Comparison of ENCODE assay signal across 12 mouse cellular contexts in genomic region chr6:92625923-92626322, GRCm38 (mm10).
A peak's percentile ranks its signal among the peaks of the same experiment; 100 is the strongest.
DNase-seq lines count a peak whose midpoint lies in the region; ATAC-seq lines count a peak whose summit lies in the region.
"Had no signal": no experiment of that assay in that cellular context is flagged by ENCODE, and none has a peak within 500 bp of the region (broad histone marks: within the 10 kb centered on the region; RNA-seq: fewer than 3 reads in every experiment).

No protein-coding gene starts in this region.

- 0 out of 2 replicates have a peak overlapping the region, but pooled peaks have one; percentile 13 for H3K27ac ChIP-seq in kidney, embryonic 15.5 days
- H3K27ac ChIP-seq in heart, embryonic 15.5 days, result peak overlapping the region; percentile 48; the same call in 1 of the 2 replicates

- H3K9ac ChIP-seq in kidney, embryonic 15.5 days, result no peak overlapping the region
- H3K9ac ChIP-seq in heart, embryonic 15.5 days, result no peak overlapping the region

- WGBS in kidney, embryonic 15.5 days, result 64% methylated on average over 1 of the region's 1 CpGs
- WGBS in heart, embryonic 15.5 days, result 18% methylated on average over 1 of the region's 1 CpGs

- no peaks in the 10 kb centered on the region for H3K27me3 ChIP-seq in kidney, embryonic 15.5 days
- H3K27me3 ChIP-seq in heart, embryonic 15.5 days, result no peaks in the 10 kb centered on the region

- H3K36me3 ChIP-seq in kidney, embryonic 15.5 days, result no peaks in the 10 kb centered on the region
- no peaks in the 10 kb centered on the region for H3K36me3 ChIP-seq in heart, embryonic 15.5 days

- peak; percentile 9 for DNase-seq in adrenal gland, postnatal 25 days
- DNase-seq in adrenal gland, adult 2 months, result no peak
- no peak for DNase-seq in kidney, adult 11 months
- DNase-seq in MN1 (ENCODE audit: low spot score), result peak; percentile 50
- no peak for DNase-seq in spleen, adult 18-20 months
- DNase-seq in thymus, adult 18-20 months, result no peak
- DNase-seq: liver; lung, postnatal 36 days; right cerebral cortex, postnatal 4 days had no signal

- peaks cover 10% of the 10 kb centered on the region; the same call in 1 of the 2 replicates for H3K4me1 ChIP-seq in kidney, embryonic 15.5 days
- peaks cover 19% of the 10 kb centered on the region for H3K4me1 ChIP-seq in heart, embryonic 15.5 days (replicated peaks)

- no peak overlapping the region for H3K4me2 ChIP-seq in kidney, embryonic 15.5 days
- H3K4me2 ChIP-seq in heart, embryonic 15.5 days, result no peak overlapping the region

- no peak for ATAC-seq in kidney, embryonic 15.5 days (replicated peaks; ENCODE audit: low FRiP score)
- ATAC-seq in heart, embryonic 15.5 days (replicated peaks; ENCODE audit: insufficient number of reproducible peaks, insufficient read depth, low FRiP score, low read depth), result no peak
- ATAC-seq: inflammation-experienced regulatory T-cells, adult 6 months had no signal

- H3K9me3 ChIP-seq in kidney, embryonic 15.5 days (replicated peaks), result no peaks in the 10 kb centered on the region
- no peaks in the 10 kb centered on the region for H3K9me3 ChIP-seq in heart, embryonic 15.5 days (replicated peaks)

- H3K4me3 ChIP-seq in kidney, embryonic 15.5 days (replicated peaks), result no peak overlapping the region
- no peak overlapping the region for H3K4me3 ChIP-seq in heart, embryonic 15.5 days

Comparison
In these comparisons a context has a peak if more than half of its experiments do, and no peak if none do; other contexts are left out.
1. DNase-seq: peak in adrenal gland, postnatal 25 days (single experiment) and MN1 (single experiment); none in adrenal gland, adult 2 months (single experiment), kidney, adult 11 months (single experiment), spleen, adult 18-20 months (0 of 2) and thymus, adult 18-20 months (0 of 2).